ENCODE assay signal across 8 mouse cellular contexts in the genomic region with DNA sequence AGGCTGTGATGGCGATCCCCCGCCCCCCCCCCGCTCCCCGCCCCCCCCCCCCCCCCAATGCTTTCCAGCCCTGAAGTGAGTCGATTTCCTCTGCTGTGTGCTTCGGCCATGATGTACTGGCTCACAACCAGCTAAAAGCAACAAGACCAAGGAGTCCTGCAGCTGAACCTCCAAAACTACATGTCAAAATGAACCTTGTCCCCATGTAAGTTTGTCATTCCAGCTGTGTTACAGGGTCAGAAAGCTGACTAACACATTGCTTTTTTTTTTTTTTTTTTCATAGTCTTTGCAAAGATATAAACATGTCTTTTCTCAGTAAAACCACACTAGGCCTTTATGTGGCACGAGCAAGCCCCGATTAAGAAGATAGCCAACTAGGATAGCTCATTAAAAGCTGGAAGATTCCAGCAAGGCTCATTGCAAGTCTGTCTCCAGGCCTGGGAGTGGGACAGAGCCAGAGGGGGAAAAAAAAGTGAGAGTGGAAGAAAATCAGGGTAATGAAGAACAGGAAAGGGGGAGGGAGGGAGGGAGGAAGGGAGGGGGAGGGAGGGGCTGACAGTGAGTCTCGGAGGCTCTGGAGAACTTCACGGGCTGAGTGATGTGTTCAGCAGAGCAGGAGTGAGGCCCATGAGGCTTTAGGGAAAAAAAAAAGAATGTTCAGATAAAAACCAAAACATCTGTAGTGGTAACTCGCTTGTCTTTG. TPM values are rescaled to one million over a fixed set of nuclear protein-coding genes. Genes with fewer than 3 reads are reported as not detected.
DNase-seq lines count a peak whose midpoint lies in the region; ATAC-seq and TF ChIP-seq lines count a peak whose summit lies in the region.

No protein-coding gene starts in this region.

- H3K27ac ChIP-seq in lung, embryonic 15.5 days, result peak overlapping the region; percentile 97
- H3K27ac ChIP-seq in forebrain, embryonic 12.5 days, result peak overlapping the region; percentile 68
- H3K27ac ChIP-seq in intestine, embryonic 14.5 days (ENCODE audit: low read depth), result peak overlapping the region; percentile 97
- H3K27ac ChIP-seq in left cerebral cortex, adult 2 months, result no peak overlapping the region

- no peak for DNase-seq in lung, adult 18-20 months
- peak; percentile 60 for DNase-seq in intestine, embryonic 14.5 days (ENCODE audit: low spot score)
- no peak for DNase-seq in left cerebral cortex, adult 2 months (ENCODE audit: extremely low spot score in 1 of 2, low spot score in 2 of 2)
- no peak for DNase-seq in B cell, adult 2 months
- DNase-seq in left cerebral cortex, postnatal 36 days (ENCODE audit: low spot score in 2 of 2), result no peak

- no peak overlapping the region for H3K4me3 ChIP-seq in lung, embryonic 15.5 days
- no peak overlapping the region for H3K4me3 ChIP-seq in forebrain, embryonic 12.5 days (replicated peaks)
- H3K4me3 ChIP-seq in intestine, embryonic 14.5 days (ENCODE audit: low read depth, low read length), result no peak overlapping the region
- peak overlapping the region; percentile 71 for H3K4me3 ChIP-seq in megakaryocyte, embryonic 14.5 days (replicated peaks)
- no peak overlapping the region for H3K4me3 ChIP-seq in left cerebral cortex, adult 2 months

- peak; percentile 81 for ATAC-seq in lung, embryonic 15.5 days (ENCODE audit: borderline replicate concordance, extremely low read depth, low FRiP score, low TSS enrichment)
- no peak for ATAC-seq in forebrain, embryonic 12.5 days (ENCODE audit: low FRiP score)
- peak; percentile 72 for ATAC-seq in intestine, embryonic 14.5 days (replicated peaks; ENCODE audit: low FRiP score, low TSS enrichment, low read depth)

- intact Hi-C loops in left cerebral cortex, adult 2 months (cut with DNase I), result no loop called here
- intact Hi-C loops in left cerebral cortex, postnatal 36 days (cut with DNase I), result no loop called here

- H3K9ac ChIP-seq in lung, embryonic 15.5 days, result peak overlapping the region; percentile 26; the same call in 1 of the 2 replicates
- 0 out of 2 replicates have a peak overlapping the region, but pooled peaks have one; percentile 14 for H3K9ac ChIP-seq in forebrain, embryonic 12.5 days
- no peak overlapping the region for H3K9ac ChIP-seq in intestine, embryonic 14.5 days (ENCODE audit: low read length)

- no peaks in the 10 kb centered on the region for H3K36me3 ChIP-seq in lung, embryonic 15.5 days
- no peaks in the 10 kb centered on the region for H3K36me3 ChIP-seq in forebrain, embryonic 12.5 days (replicated peaks)
- no peaks in the 10 kb centered on the region for H3K36me3 ChIP-seq in intestine, embryonic 14.5 days (ENCODE audit: control insufficient read depth, insufficient read depth, low read length)
- H3K36me3 ChIP-seq in megakaryocyte, embryonic 14.5 days (replicated peaks; ENCODE audit: low read length), result no peaks in the 10 kb centered on the region

- no peak for TF ChIP-seq CTCF in left cerebral cortex, adult 2 months (IDR thresholded peaks at IDR 0.05)

- peaks cover 52% of the 10 kb centered on the region for H3K4me1 ChIP-seq in lung, embryonic 15.5 days
- peaks cover 43% of the 10 kb centered on the region for H3K4me1 ChIP-seq in forebrain, embryonic 12.5 days
- H3K4me1 ChIP-seq in intestine, embryonic 14.5 days (replicated peaks; ENCODE audit: control insufficient read depth, insufficient read depth, low read length), result peaks cover 47% of the 10 kb centered on the region
- H3K4me1 ChIP-seq in megakaryocyte, embryonic 14.5 days, result peaks cover 91% of the 10 kb centered on the region

- 3% methylated on average over 11 of the region's 11 CpGs for WGBS in lung, embryonic 15.5 days
- 15% methylated on average over 10 of the region's 11 CpGs for WGBS in forebrain, embryonic 12.5 days
- WGBS in intestine, embryonic 14.5 days, result 12% methylated on average over 7 of the region's 11 CpGs

- H3K9me3 ChIP-seq in lung, embryonic 15.5 days, result no peaks in the 10 kb centered on the region
- H3K9me3 ChIP-seq in forebrain, embryonic 12.5 days, result no peaks in the 10 kb centered on the region
- H3K9me3 ChIP-seq in intestine, embryonic 14.5 days (ENCODE audit: control insufficient read depth, low read length), result no peaks in the 10 kb centered on the region
- H3K9me3 ChIP-seq in megakaryocyte, embryonic 14.5 days, result no peaks in the 10 kb centered on the region

- no peaks in the 10 kb centered on the region for H3K27me3 ChIP-seq in lung, embryonic 15.5 days
- H3K27me3 ChIP-seq in forebrain, embryonic 12.5 days, result peaks cover 19% of the 10 kb centered on the region; the same call in 1 of the 2 replicates
- H3K27me3 ChIP-seq in intestine, embryonic 14.5 days (replicated peaks; ENCODE audit: control insufficient read depth, insufficient read depth, low read length), result no peaks in the 10 kb centered on the region
- no peaks in the 10 kb centered on the region for H3K27me3 ChIP-seq in megakaryocyte, embryonic 14.5 days (replicated peaks)

- H3K4me2 ChIP-seq in lung, embryonic 15.5 days, result no peak overlapping the region
- H3K4me2 ChIP-seq in forebrain, embryonic 12.5 days, result no peak overlapping the region
- peak overlapping the region; percentile 16; the same call in 1 of the 2 replicates for H3K4me2 ChIP-seq in intestine, embryonic 14.5 days (ENCODE audit: low read length)

RNA-seq across cellular contexts. Expression of gene Ddc, which starts 19.5 kb away (rescaled TPM):
- 15.4 and 16.4 TPM in 2 replicates for polyA plus RNA-seq in lung, embryonic 15.5 days (2015; fragmentation: Nextera tagmentation; extraction: Ambion mirVana)
- polyA plus RNA-seq in forebrain, embryonic 12.5 days (2016; fragmentation: Nextera tagmentation; extraction: Ambion mirVana), result 7.3 and 7.7 TPM in 2 replicates
- 34.8 and 37.3 TPM in 2 replicates for polyA plus RNA-seq in intestine, embryonic 14.5 days (2014; fragmentation: Nextera tagmentation; extraction: Ambion mirVana)
- not detected in 2 replicates for polyA plus RNA-seq in megakaryocyte, embryonic 14.5 days (2012; ENCODE audit: insufficient read depth, low replicate concordance)
- 1 to 10 TPM; 3.6 to 5.8 TPM for total RNA-seq in left cerebral cortex, adult 2 months (2021)
- 1 to 10 TPM; 5.4 TPM for total RNA-seq in left cerebral cortex, postnatal 36 days (2021)
